24 mouse cellular contexts compared by ENCODE assay signal in the genomic region with DNA sequence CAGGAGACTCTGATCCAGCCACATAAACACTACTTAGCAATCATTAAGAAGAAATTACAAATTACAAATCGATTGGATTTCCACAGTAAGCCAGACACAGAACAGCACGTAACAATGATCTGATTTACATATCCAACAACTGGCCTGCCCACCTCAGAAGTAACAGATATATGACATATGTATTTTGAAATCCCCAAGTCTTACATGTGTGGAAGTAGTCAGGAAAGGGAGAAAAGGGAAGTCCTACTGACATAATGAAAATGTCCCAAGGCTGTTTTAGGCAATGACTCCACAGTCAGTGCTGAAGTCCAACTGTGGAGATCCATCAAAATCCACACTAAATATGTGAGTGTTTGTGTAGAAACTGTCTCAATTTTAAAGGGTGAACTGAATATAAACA.
"Had no signal": no experiment of that assay in that cellular context is flagged by ENCODE, and none has a peak within 500 bp of the region (broad histone marks: within the 10 kb centered on the region; RNA-seq: fewer than 3 reads in every experiment).

No protein-coding gene starts in this region.

- H3K9ac ChIP-seq: heart, embryonic 13.5 days; heart, embryonic 15.5 days; hindbrain, embryonic 12.5 days; hindbrain, embryonic 14.5 days; intestine, embryonic 15.5 days; limb, embryonic 13.5 days; limb, embryonic 15.5 days had no signal

- H3K4me2 ChIP-seq: heart, embryonic 11.5 days; heart, embryonic 13.5 days; heart, embryonic 15.5 days; hindbrain, embryonic 12.5 days; hindbrain, embryonic 14.5 days; intestine, embryonic 15.5 days; limb, embryonic 13.5 days; limb, embryonic 15.5 days had no signal

- H3K27me3 ChIP-seq: heart, embryonic 13.5 days; heart, embryonic 15.5 days; hindbrain, embryonic 12.5 days; intestine, embryonic 15.5 days; limb, embryonic 13.5 days; limb, embryonic 15.5 days had no signal

- H3K27ac ChIP-seq: heart, adult 2 months; heart, embryonic 13.5 days; heart, embryonic 15.5 days; hindbrain, embryonic 12.5 days; hindbrain, embryonic 14.5 days; intestine, embryonic 15.5 days; limb, embryonic 13.5 days; limb, embryonic 15.5 days had no signal

- H3K4me3 ChIP-seq: heart, adult 2 months; heart, embryonic 13.5 days; heart, embryonic 15.5 days; hindbrain, embryonic 12.5 days; intestine, embryonic 15.5 days; layer of hippocampus, adult 2 months; limb, embryonic 13.5 days; limb, embryonic 15.5 days had no signal

- H3K4me1 ChIP-seq: hindbrain, embryonic 12.5 days; intestine, embryonic 15.5 days; limb, embryonic 13.5 days; limb, embryonic 15.5 days had no signal

- DNase-seq: gastrocnemius, postnatal 25 days; heart, adult 11 months; heart, adult 2 months; heart, postnatal 14 days; heart, postnatal 36 days; kidney, adult 18-20 months; kidney, adult 8-10 months; kidney, postnatal 10 days; kidney, postnatal 25 days; kidney, postnatal 4 days; layer of hippocampus, postnatal 36 days; left cerebral cortex, postnatal 4 days had no signal

- ATAC-seq: hindbrain, embryonic 16.5 days; inflammation-experienced regulatory T-cells, adult 6 months; intestine, embryonic 15.5 days; intestine, postnatal 0 days had no signal

- H3K9me3 ChIP-seq: heart, embryonic 13.5 days; heart, embryonic 15.5 days; hindbrain, embryonic 12.5 days; intestine, embryonic 15.5 days; limb, embryonic 13.5 days; limb, embryonic 15.5 days had no signal
